ENCODE assay signal across 8 mouse cellular contexts in genomic region chr4:135254321-135254720, GRCm38 (mm10). TPM values are rescaled to one million over a fixed set of nuclear protein-coding genes. Genes with fewer than 3 reads are reported as not detected.
DNase-seq lines count a peak whose midpoint lies in the region; ATAC-seq and TF ChIP-seq lines count a peak whose summit lies in the region.

No protein-coding gene starts in this region.

- H3K4me1 ChIP-seq in heart, embryonic 16.5 days (ENCODE audit: control insufficient read depth, insufficient read depth, low read length): peaks cover 67% of the 10 kb centered on the region
- H3K4me1 ChIP-seq in lung, adult 2 months (ENCODE audit: control insufficient read depth, insufficient read depth, low read length): peaks cover 53% of the 10 kb centered on the region

- H3K27ac ChIP-seq in heart, embryonic 16.5 days (ENCODE audit: low read length): peak overlapping the region; percentile 97

- DNase-seq in urinary bladder, postnatal 14 days (ENCODE audit: low spot score): peak; percentile 54
- no peak for DNase-seq in urinary bladder, postnatal 36 days (ENCODE audit: low spot score in 2 of 2)
- DNase-seq in lung, adult 2 months: peak; percentile 58
- peak; percentile 79 for DNase-seq in testis, postnatal 14 days (ENCODE audit: low spot score)
- no peak for DNase-seq in adipocyte (ENCODE audit: low spot score)
- no peak for DNase-seq in thymus, postnatal 10 days (ENCODE audit: low spot score in 2 of 2)
- DNase-seq in layer of hippocampus, adult 8-10 months (ENCODE audit: low spot score in 2 of 2): no peak

- H3K9me3 ChIP-seq in heart, embryonic 16.5 days (replicated peaks; ENCODE audit: control insufficient read depth, low read length): no peaks in the 10 kb centered on the region

- TF ChIP-seq POLR2A in lung, adult 2 months (IDR thresholded peaks at IDR 0.05; ENCODE audit: borderline replicate concordance, extremely low read depth, low read depth, low read length): no peak

- no peak overlapping the region for H3K4me3 ChIP-seq in heart, embryonic 16.5 days (ENCODE audit: low read length)
- no peak overlapping the region for H3K4me3 ChIP-seq in lung, adult 2 months (replicated peaks; ENCODE audit: extremely low read depth, low read depth, low read length)

- H3K4me2 ChIP-seq in heart, embryonic 16.5 days (ENCODE audit: low read depth, low read length): peak overlapping the region; percentile 36

- 19% methylated on average over 4 of the region's 4 CpGs for WGBS in heart, embryonic 16.5 days
- 15% methylated on average over 4 of the region's 4 CpGs for WGBS in lung, adult 2 months

- no peaks in the 10 kb centered on the region for H3K36me3 ChIP-seq in heart, embryonic 16.5 days (ENCODE audit: control insufficient read depth, insufficient read depth)

- H3K9ac ChIP-seq in heart, embryonic 16.5 days (ENCODE audit: low read length): peak overlapping the region; percentile 53

- ATAC-seq in heart, embryonic 16.5 days (replicated peaks; ENCODE audit: extremely low read depth, insufficient read depth, low FRiP score): peak; percentile 37

- no peak for TF ChIP-seq CTCF in lung, adult 2 months (IDR thresholded peaks at IDR 0.05; ENCODE audit: insufficient read depth, low read length)

- no peaks in the 10 kb centered on the region for H3K27me3 ChIP-seq in heart, embryonic 16.5 days (ENCODE audit: control insufficient read depth, insufficient read depth, low read length)

RNA-seq across cellular contexts. Expression of gene Clic4, which starts 18.3 kb away (rescaled TPM):
- polyA plus RNA-seq in heart, embryonic 16.5 days (2015; fragmentation: Nextera tagmentation; extraction: Ambion mirVana): 289 and 296 TPM in 2 replicates
- 190 and 227 TPM in 2 replicates for polyA plus RNA-seq in lung, adult 2 months (2012; rRNA removed)
- total RNA-seq in layer of hippocampus, adult 8-10 months (2022): 10 to 100 TPM; 37.4 to 43.1 (median 38.4) TPM

Comparison
In these comparisons a context has a peak if more than half of its experiments do, and no peak if none do; other contexts are left out.
1. DNase-seq: peak in urinary bladder, postnatal 14 days (single experiment), lung, adult 2 months (single experiment) and testis, postnatal 14 days (single experiment); none in urinary bladder, postnatal 36 days (0 of 2), adipocyte (single experiment), thymus, postnatal 10 days (0 of 2) and layer of hippocampus, adult 8-10 months (0 of 2).